Mouse (Mus musculus) CH12.LX (cell line): Measurements from ENCODE around the gene Trmu. TPM values are rescaled to one million over a fixed set of nuclear protein-coding genes. Genes with fewer than 3 reads are reported as not detected.

Experiments used
- DNase-seq: peaks from one replicate; pipeline ENCODE4 v3.0.0-alpha.2; 2013; ENCODE audit errors: extremely low read depth
- H3K27ac ChIP-seq: 2 replicates; pipeline ENCODE4 v1.5.1; 2012; ENCODE audit warnings: low read depth, mild to moderate bottlenecking, control low read depth, moderate library complexity; ENCODE audit not compliant: insufficient read depth
- H3K27me3 ChIP-seq: replicated peaks from 2 replicates; pipeline ENCODE3; 2012; ENCODE audit warnings: inconsistent platforms
- H3K36me3 ChIP-seq, 2 experiments: replicated peaks in 1 of 2; 2 replicates each; pipeline versions ENCODE3 to v1.6.1; 2012; ENCODE audit warnings: inconsistent platforms in 1 of 2, low read length in 1 of 2, mild to moderate bottlenecking in 1 of 2, mixed read lengths in 1 of 2, moderate library complexity in 1 of 2; ENCODE audit not compliant: control insufficient read depth in 1 of 2, insufficient read depth in 1 of 2
- H3K4me1 ChIP-seq, 2 experiments: 2 replicates each; pipeline ENCODE4 v1.6.1; 2012; ENCODE audit warnings: inconsistent platforms in 1 of 2, moderate library complexity in 1 of 2; ENCODE audit not compliant: insufficient read depth in 2 of 2, control insufficient read depth in 1 of 2
- H3K4me2 ChIP-seq: 2 replicates; pipeline ENCODE4 v1.6.1; 2012; ENCODE audit warnings: low read depth, mild to moderate bottlenecking, control low read depth; ENCODE audit not compliant: poor library complexity, insufficient read depth, severe bottlenecking
- H3K4me3 ChIP-seq, 3 experiments: fragments of 150-350 bp in 1 of 3; sonication (generic) in 1 of 3; replicated peaks in 1 of 3; 2 replicates each; pipeline versions ENCODE3 to v1.5.1; 2011 to 2012; ENCODE audit warnings: low read depth in 2 of 3, low read length in 2 of 3, mild to moderate bottlenecking in 2 of 3, moderate library complexity in 2 of 3, control low read depth in 1 of 3, improper control_type of control experiment in 1 of 3, inconsistent platforms in 1 of 3, mixed read lengths in 1 of 3; ENCODE audit not compliant: poor library complexity in 1 of 3
- H3K79me2 ChIP-seq: replicated peaks from 2 replicates; pipeline ENCODE4 v1.6.1; 2012; ENCODE audit warnings: mild to moderate bottlenecking, moderate library complexity; ENCODE audit not compliant: control insufficient read depth, poor library complexity, insufficient read depth, severe bottlenecking; ENCODE audit errors: extremely low read depth
- H3K9ac ChIP-seq: 2 replicates; pipeline ENCODE4 v1.6.1; 2012; ENCODE audit warnings: low read depth, mild to moderate bottlenecking, control low read depth, moderate library complexity; ENCODE audit not compliant: insufficient read depth
- H3K9me3 ChIP-seq: replicated peaks from 2 replicates; pipeline ENCODE3; 2012; ENCODE audit warnings: low read length, inconsistent platforms, mixed read lengths
- CHD1 ChIP-seq: IDR thresholded peaks from 2 replicates; pipeline ENCODE4 v1.6.1; 2012; ENCODE audit warnings: low read depth, low read length, improper control_type of control experiment, inconsistent platforms
- CHD2 ChIP-seq: IDR thresholded peaks from 2 replicates; pipeline ENCODE4 v1.6.1; 2011; ENCODE audit warnings: low read length, improper control_type of control experiment
- E2F4 ChIP-seq: IDR thresholded peaks from 2 replicates; pipeline ENCODE4 v1.6.1; 2011; ENCODE audit warnings: low read depth, low read length, improper control_type of control experiment; ENCODE audit not compliant: insufficient replicate concordance
- ELF1 ChIP-seq: IDR thresholded peaks from 2 replicates; pipeline ENCODE4 v1.6.1; 2014; ENCODE audit warnings: low read depth, mild to moderate bottlenecking, inconsistent platforms, low read length, improper control_type of control experiment
- EP300 ChIP-seq: IDR thresholded peaks from 2 replicates; pipeline ENCODE4 v1.6.1; 2011; ENCODE audit warnings: low read length, improper control_type of control experiment
- ETS1 ChIP-seq: conservative IDR thresholded peaks from 2 replicates; pipeline ENCODE4 v1.6.1; 2012; ENCODE audit warnings: low read depth, mild to moderate bottlenecking, inconsistent platforms, low read length, improper control_type of control experiment, moderate library complexity
- GABPA ChIP-seq: IDR thresholded peaks from 2 replicates; pipeline ENCODE4 v1.6.1; 2012; ENCODE audit warnings: low read depth, low read length, improper control_type of control experiment, inconsistent platforms; ENCODE audit not compliant: insufficient replicate concordance
- HCFC1 ChIP-seq: IDR thresholded peaks from 2 replicates; pipeline ENCODE4 v1.6.1; 2012; ENCODE audit warnings: low read depth, mild to moderate bottlenecking, inconsistent platforms, low read length, improper control_type of control experiment
- IRF4 ChIP-seq: IDR thresholded peaks from 2 replicates; pipeline ENCODE4 v1.6.1; 2014; ENCODE audit warnings: low read depth, mild to moderate bottlenecking, inconsistent platforms, low read length, improper control_type of control experiment
- KAT2A ChIP-seq: IDR thresholded peaks from 2 replicates; pipeline ENCODE4 v1.6.1; 2012; ENCODE audit warnings: low read length, improper control_type of control experiment, inconsistent platforms; ENCODE audit not compliant: insufficient replicate concordance
- MAX ChIP-seq: IDR thresholded peaks from 2 replicates; pipeline ENCODE4 v1.6.1; 2011; ENCODE audit warnings: low read length, improper control_type of control experiment
- MYC ChIP-seq: IDR thresholded peaks from 2 replicates; pipeline ENCODE4 v1.6.1; 2011; ENCODE audit warnings: low read depth, mild to moderate bottlenecking, improper control_type of control experiment, low read length
- NELFE ChIP-seq: IDR thresholded peaks from 2 replicates; pipeline ENCODE4 v1.6.1; 2011; ENCODE audit warnings: low read depth, low read length, improper control_type of control experiment
- NRF1 ChIP-seq: IDR thresholded peaks from 2 replicates; pipeline ENCODE4 v1.6.1; 2014; ENCODE audit warnings: low read depth, mild to moderate bottlenecking, inconsistent platforms, low read length, improper control_type of control experiment, moderate library complexity
- PAX5 ChIP-seq: IDR thresholded peaks from 2 replicates; pipeline ENCODE4 v1.6.1; 2012; ENCODE audit warnings: low read length, inconsistent platforms, mixed read lengths
- RAD21 ChIP-seq: IDR thresholded peaks from 2 replicates; pipeline ENCODE4 v1.6.1; 2011; ENCODE audit warnings: low read depth, mild to moderate bottlenecking, low read length, improper control_type of control experiment, moderate library complexity
- TBP ChIP-seq: conservative IDR thresholded peaks from 2 replicates; pipeline ENCODE4 v1.6.1; 2011; ENCODE audit warnings: low read depth, low read length, improper control_type of control experiment
- TCF12 ChIP-seq: IDR thresholded peaks from 2 replicates; pipeline ENCODE4 v1.6.1; 2014; ENCODE audit warnings: low read depth, mild to moderate bottlenecking, inconsistent platforms, low read length, improper control_type of control experiment
- UBTF ChIP-seq: IDR thresholded peaks from 2 replicates; pipeline ENCODE4 v1.6.1; 2012; ENCODE audit warnings: low read depth, mild to moderate bottlenecking, inconsistent platforms, low read length, improper control_type of control experiment, moderate library complexity
- ZC3H11A ChIP-seq: IDR thresholded peaks from 2 replicates; pipeline ENCODE4 v1.6.1; 2012; ENCODE audit warnings: low read depth, mild to moderate bottlenecking, inconsistent platforms, low read length, improper control_type of control experiment
- ZKSCAN1 ChIP-seq: IDR thresholded peaks from 2 replicates; pipeline ENCODE4 v1.6.1; 2012; ENCODE audit warnings: low read depth, inconsistent platforms, low read length, improper control_type of control experiment, borderline replicate concordance
- dilution Hi-C: fragments of 300-500 bp; cut with MboI; formaldehyde crosslinking; loops from 2 replicates; pipeline ENCODE4 v1.14.3; 2020; ENCODE audit warnings: low sequenced_read_pairs; ENCODE audit not compliant: extremely low pct_unique_long_range_greater_than_20kb, extremely low pct_ligation_motif_present
- in situ Hi-C: fragments of 300-500 bp; cut with MboI; formaldehyde crosslinking; loops from 3 replicates; pipeline ENCODE4 v1.14.3; 2019; ENCODE audit warnings: low sequenced_read_pairs, low pct_ligation_motif_present, low pct_unique_long_range_greater_than_20kb, mixed read lengths
- polyA plus RNA-seq: library from polyadenylated mRNA; unstranded; fragments of >175 nt; gene quantifications from 2 replicates; pipeline ENCODE4 v1.2.1, GENCODE M21; 2012; ENCODE audit warnings: low read depth; ENCODE audit not compliant: insufficient read length
- total RNA-seq, 2 experiments: library from RNA; depleted of rRNA; stranded (reverse); fragments of 300-350 nt in 1 of 2; fragments of >200 nt in 1 of 2; gene quantifications; 2 replicates each; pipeline ENCODE4 v1.2.3; 2012 to 2014

The Trmu gene
- total and polyA plus RNA-seq, 3 experiments: 20.2 to 26.4 (median 24.9) TPM

DNA sequence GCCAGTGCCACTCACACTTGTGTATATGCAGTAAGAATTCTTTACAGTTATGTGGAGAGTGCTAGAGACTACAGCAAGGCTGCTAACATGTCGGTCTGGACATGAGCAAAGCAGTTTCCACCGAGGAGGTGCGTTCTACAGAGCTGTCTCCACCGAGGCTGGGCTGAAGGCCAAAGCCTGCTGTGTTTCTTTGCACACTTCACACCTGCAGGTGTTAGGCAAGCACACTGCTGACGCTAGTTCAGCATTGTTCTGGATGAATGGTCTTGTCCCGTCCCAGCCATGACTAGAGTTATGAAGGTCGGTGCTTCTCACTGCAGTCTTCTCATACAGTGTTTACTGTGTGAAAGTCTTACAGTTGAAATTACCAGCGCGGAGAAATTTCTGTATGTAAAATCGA, 12.9 kb downstream of the Trmu start:
- dilution Hi-C loops (no loop called here), in situ Hi-C loops (no loop called here)
- H3K79me2 ChIP-seq: no peaks in the 10 kb centered on the region
- H3K27me3 ChIP-seq: no peaks in the 10 kb centered on the region
- H3K36me3 ChIP-seq: peaks cover 57 to 87% of the 10 kb centered on the region in 2 experiments
- H3K9ac ChIP-seq: no peak overlapping the region
- peaks cover 0 to 10% of the 10 kb centered on the region in 2 experiments; a peak in 2 of 4 replicates for H3K4me1 ChIP-seq
- no peak overlapping the region for H3K4me2 ChIP-seq
- H3K27ac ChIP-seq: no peak overlapping the region
- no peak overlapping the region for H3K4me3 ChIP-seq
- TF ChIP-seq PAX5 (no peak), TBP (no peak), GABPA (no peak), EP300 (no peak), MAX (no peak), KAT2A (no peak), TCF12 (no peak), IRF4 (no peak), UBTF (no peak), ETS1 (no peak), CHD1 (no peak), MYC (no peak), ZKSCAN1 (no peak), NRF1 (no peak), E2F4 (no peak), ELF1 (no peak)
- H3K9me3 ChIP-seq: no peaks in the 10 kb centered on the region
- DNase-seq: no peak

DNA sequence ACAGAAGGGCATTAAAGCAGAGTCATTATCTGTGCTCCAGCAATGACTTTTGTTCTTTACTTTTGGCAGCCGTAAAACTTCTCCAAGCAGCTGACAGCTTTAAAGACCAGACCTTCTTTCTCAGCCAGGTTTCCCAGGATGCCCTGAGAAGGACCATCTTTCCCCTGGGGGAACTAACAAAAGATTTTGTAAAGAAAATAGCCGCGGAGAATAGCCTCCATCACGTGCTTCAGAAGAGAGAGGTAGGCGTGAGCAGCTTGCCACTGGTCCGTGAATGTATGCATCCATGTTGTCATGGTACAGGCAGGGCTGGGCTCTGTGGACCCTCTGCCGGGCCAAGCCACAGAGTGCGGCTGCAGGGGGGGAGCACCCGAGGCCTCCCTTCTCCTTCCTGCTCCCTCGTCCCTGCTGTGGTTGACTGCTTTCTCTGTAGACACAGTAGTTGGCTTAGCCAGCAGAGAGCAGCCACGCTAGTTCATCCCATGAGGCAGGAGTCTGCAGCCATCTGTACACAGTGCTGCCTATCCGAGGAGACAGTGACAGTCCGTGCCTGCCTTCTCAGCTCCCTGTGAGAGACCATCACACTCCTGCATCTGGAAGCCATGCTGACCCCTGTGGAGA, 13.5 kb downstream of the Trmu start:
- TF ChIP-seq HCFC1 (no peak), RAD21 (no peak), MYC (no peak), ZC3H11A (no peak), CHD2 (no peak), NELFE (no peak)
- Histone ChIP-seq H3K36me3 (peaks cover 64 to 92% of the 10 kb centered on the region in 2 experiments), H3K27ac (no peak overlapping the region), H3K4me3 (no peak overlapping the region), H3K9ac (no peak overlapping the region), H3K79me2 (no peaks in the 10 kb centered on the region), H3K9me3 (no peaks in the 10 kb centered on the region), H3K27me3 (no peaks in the 10 kb centered on the region), H3K4me2 (no peak overlapping the region), H3K4me1 (peaks cover 0 to 10% of the 10 kb centered on the region in 2 experiments; a peak in 2 of 4 replicates)
- dilution Hi-C loops (no loop called here), in situ Hi-C loops (no loop called here)
- no peak for DNase-seq
